Mouse (Mus musculus): ENCODE data around the gene Litaf. TPM values are rescaled to one million over a fixed set of nuclear protein-coding genes. Genes with fewer than 3 reads are reported as not detected.

Gene Litaf
- polyA plus RNA-seq, 1 experiment from 2014 or later = 69.5 TPM

GRCm38 (mm10) chr16:11092523-11092922 is 26.6 kb upstream of the Litaf start:
- DNase-seq (ENCODE audit: low spot score) (no peak), ATAC-seq (ENCODE audit: low FRiP score, low TSS enrichment) (no peak)
- Histone ChIP-seq H3K4me1 (replicated peaks; ENCODE audit: control insufficient read depth, insufficient read depth) (no peaks in the 10 kb centered on the region), H3K4me3 (ENCODE audit: low read depth, low read length) (no peak overlapping the region), H3K27me3 (ENCODE audit: control insufficient read depth, insufficient read depth, low read length) (no peaks in the 10 kb centered on the region), H3K27ac (replicated peaks) (no peak overlapping the region), H3K9ac (ENCODE audit: low read length) (no peak overlapping the region), H3K4me2 (replicated peaks; ENCODE audit: low read depth) (no peak overlapping the region), H3K36me3 (ENCODE audit: control insufficient read depth, insufficient read depth, low read length) (peaks cover 12% of the 10 kb centered on the region), H3K9me3 (ENCODE audit: control insufficient read depth, low read length) (no peaks in the 10 kb centered on the region)
- WGBS = 62% methylated on average over 3 of the region's 3 CpGs
- TF ChIP-seq EP300 (optimal IDR thresholded peaks at IDR 0.05) (no peak), CTCF (IDR thresholded peaks at IDR 0.05; ENCODE audit: low read depth) (no peak)

- no peak overlapping the region for H3K27ac ChIP-seq (replicated peaks)
- H3K27me3 ChIP-seq (ENCODE audit: control insufficient read depth, insufficient read depth, low read length) = no peaks in the 10 kb centered on the region
- H3K9me3 ChIP-seq (ENCODE audit: control insufficient read depth, low read length) = no peaks in the 10 kb centered on the region
- H3K9ac ChIP-seq (ENCODE audit: low read length) = no peak overlapping the region
- ATAC-seq (ENCODE audit: low FRiP score, low TSS enrichment) = no peak
- no peak overlapping the region for H3K4me2 ChIP-seq (replicated peaks; ENCODE audit: low read depth)
- H3K4me3 ChIP-seq (ENCODE audit: low read depth, low read length) = no peak overlapping the region
- peaks cover 13% of the 10 kb centered on the region for H3K36me3 ChIP-seq (ENCODE audit: control insufficient read depth, insufficient read depth, low read length)
- H3K4me1 ChIP-seq (replicated peaks; ENCODE audit: control insufficient read depth, insufficient read depth) = no peaks in the 10 kb centered on the region
- WGBS = 66% methylated on average over 4 of the region's 4 CpGs
- DNase-seq (ENCODE audit: low spot score) = no peak
- TF ChIP-seq EP300 (optimal IDR thresholded peaks at IDR 0.05) = no peak
- TF ChIP-seq CTCF (IDR thresholded peaks at IDR 0.05; ENCODE audit: low read depth) = no peak
Measured at GRCm38 (mm10) chr16:11092061-11092460, 26.1 kb upstream of the Litaf start.

GRCm38 (mm10) chr16:11090836-11091570 is 25.0 kb upstream of the Litaf start:
- ATAC-seq (ENCODE audit: low FRiP score, low TSS enrichment) (no peak), DNase-seq (ENCODE audit: low spot score) (no peak)
- WGBS = 79% methylated on average over 10 of the region's 10 CpGs
- no peak for TF ChIP-seq EP300 (optimal IDR thresholded peaks at IDR 0.05)
- no peak for TF ChIP-seq CTCF (IDR thresholded peaks at IDR 0.05; ENCODE audit: low read depth)
- Histone ChIP-seq H3K4me1 (replicated peaks; ENCODE audit: control insufficient read depth, insufficient read depth) (no peaks in the 10 kb centered on the region), H3K36me3 (ENCODE audit: control insufficient read depth, insufficient read depth, low read length) (peaks cover 17% of the 10 kb centered on the region), H3K4me3 (ENCODE audit: low read depth, low read length) (no peak overlapping the region), H3K9me3 (ENCODE audit: control insufficient read depth, low read length) (no peaks in the 10 kb centered on the region), H3K27me3 (ENCODE audit: control insufficient read depth, insufficient read depth, low read length) (no peaks in the 10 kb centered on the region), H3K27ac (replicated peaks) (no peak overlapping the region), H3K9ac (ENCODE audit: low read length) (no peak overlapping the region), H3K4me2 (replicated peaks; ENCODE audit: low read depth) (no peak overlapping the region)

GRCm38 (mm10) chr16:11086856-11087588 is 21.1 kb upstream of the Litaf start:
- Histone ChIP-seq H3K9ac (ENCODE audit: low read length) (no peak overlapping the region), H3K36me3 (ENCODE audit: control insufficient read depth, insufficient read depth, low read length) (peaks cover 29% of the 10 kb centered on the region), H3K4me3 (ENCODE audit: low read depth, low read length) (no peak overlapping the region), H3K27me3 (ENCODE audit: control insufficient read depth, insufficient read depth, low read length) (no peaks in the 10 kb centered on the region), H3K27ac (replicated peaks) (no peak overlapping the region), H3K4me2 (replicated peaks; ENCODE audit: low read depth) (no peak overlapping the region), H3K4me1 (replicated peaks; ENCODE audit: control insufficient read depth, insufficient read depth) (no peaks in the 10 kb centered on the region), H3K9me3 (ENCODE audit: control insufficient read depth, low read length) (no peaks in the 10 kb centered on the region)
- no peak for ATAC-seq (ENCODE audit: low FRiP score, low TSS enrichment)
- TF ChIP-seq CTCF (IDR thresholded peaks at IDR 0.05; ENCODE audit: low read depth) (peak; percentile 37), EP300 (optimal IDR thresholded peaks at IDR 0.05) (no peak)
- no peak for DNase-seq (ENCODE audit: low spot score)
- WGBS = 87% methylated on average over 5 of the region's 5 CpGs

- no peak for DNase-seq (ENCODE audit: low spot score)
Measured at GRCm38 (mm10) chr16:11086299-11086698, 20.3 kb upstream of the Litaf start.

GRCm38 (mm10) chr16:11084181-11084580 is 18.2 kb upstream of the Litaf start:
- no peaks in the 10 kb centered on the region for H3K27me3 ChIP-seq (ENCODE audit: control insufficient read depth, insufficient read depth, low read length)
- peaks cover 30% of the 10 kb centered on the region for H3K36me3 ChIP-seq (ENCODE audit: control insufficient read depth, insufficient read depth, low read length)
- no peak overlapping the region for H3K4me3 ChIP-seq (ENCODE audit: low read depth, low read length)
- no peak overlapping the region for H3K27ac ChIP-seq (replicated peaks)
- H3K9ac ChIP-seq (ENCODE audit: low read length) = no peak overlapping the region
- no peaks in the 10 kb centered on the region for H3K9me3 ChIP-seq (ENCODE audit: control insufficient read depth, low read length)
- TF ChIP-seq EP300 (optimal IDR thresholded peaks at IDR 0.05) (no peak), CTCF (IDR thresholded peaks at IDR 0.05; ENCODE audit: low read depth) (no peak)
- no peak overlapping the region for H3K4me2 ChIP-seq (replicated peaks; ENCODE audit: low read depth)
- H3K4me1 ChIP-seq (replicated peaks; ENCODE audit: control insufficient read depth, insufficient read depth) = no peaks in the 10 kb centered on the region
- DNase-seq (ENCODE audit: low spot score) (no peak), ATAC-seq (ENCODE audit: low FRiP score, low TSS enrichment) (no peak)
- 86% methylated on average over 8 of the region's 8 CpGs for WGBS

More at GRCm38 (mm10) chr16:11086299-11086698, 20.3 kb upstream of the Litaf start:
- H3K27me3 ChIP-seq (ENCODE audit: control insufficient read depth, insufficient read depth, low read length) = no peaks in the 10 kb centered on the region
- TF ChIP-seq CTCF (IDR thresholded peaks at IDR 0.05; ENCODE audit: low read depth) (no peak), EP300 (optimal IDR thresholded peaks at IDR 0.05) (no peak)
- H3K36me3 ChIP-seq (ENCODE audit: control insufficient read depth, insufficient read depth, low read length) = peaks cover 30% of the 10 kb centered on the region
- H3K9ac ChIP-seq (ENCODE audit: low read length) = no peak overlapping the region
- H3K9me3 ChIP-seq (ENCODE audit: control insufficient read depth, low read length) = no peaks in the 10 kb centered on the region
- H3K4me1 ChIP-seq (replicated peaks; ENCODE audit: control insufficient read depth, insufficient read depth) = no peaks in the 10 kb centered on the region
- 92% methylated on average over 3 of the region's 3 CpGs for WGBS
- H3K4me3 ChIP-seq (ENCODE audit: low read depth, low read length) = no peak overlapping the region
- no peak overlapping the region for H3K4me2 ChIP-seq (replicated peaks; ENCODE audit: low read depth)
- no peak overlapping the region for H3K27ac ChIP-seq (replicated peaks)
- ATAC-seq (ENCODE audit: low FRiP score, low TSS enrichment) = no peak

All from stomach, postnatal 0 days (tissue).